Mouse (Mus musculus) ES-Bruce4 (cell line): ENCODE results near the gene Zfp768. TPM values are rescaled to one million over a fixed set of nuclear protein-coding genes. Genes with fewer than 3 reads are reported as not detected.

Experiments used
- H3K27ac ChIP-seq: 2 replicates; pipeline ENCODE4 v1.5.1; 2012; ENCODE audit warnings: low read length, inconsistent platforms; ENCODE audit not compliant: insufficient read depth
- H3K27me3 ChIP-seq: 2 replicates; pipeline ENCODE4 v1.6.1; 2012; ENCODE audit warnings: mild to moderate bottlenecking, low read length, inconsistent platforms; ENCODE audit not compliant: control insufficient read depth, poor library complexity, insufficient read depth, severe bottlenecking
- H3K36me3 ChIP-seq: 2 replicates; pipeline ENCODE4 v1.6.1; 2012; ENCODE audit warnings: inconsistent platforms, mild to moderate bottlenecking, low read length, moderate library complexity; ENCODE audit not compliant: control insufficient read depth, poor library complexity, insufficient read depth, severe bottlenecking
- H3K4me1 ChIP-seq: one replicate; pipeline ENCODE4 v1.8.1; 2011; ENCODE audit warnings: low read length; ENCODE audit not compliant: control insufficient read depth, insufficient read depth
- H3K4me3 ChIP-seq: 2 replicates; pipeline ENCODE4 v1.5.1; 2011; ENCODE audit warnings: low read depth, mild to moderate bottlenecking, low read length
- H3K9ac ChIP-seq: 2 replicates; pipeline ENCODE4 v1.6.1; 2012; ENCODE audit warnings: low read depth, mild to moderate bottlenecking, inconsistent platforms; ENCODE audit not compliant: poor library complexity, severe bottlenecking
- H3K9me3 ChIP-seq: replicated peaks from 2 replicates; pipeline ENCODE4 v1.6.1; 2012; ENCODE audit warnings: mild to moderate bottlenecking, low read length, inconsistent platforms; ENCODE audit not compliant: control insufficient read depth, poor library complexity, insufficient read depth, severe bottlenecking
- CTCF ChIP-seq: IDR thresholded peaks from one replicate; pipeline ENCODE4 v1.8.1; 2011; ENCODE audit warnings: low read depth, low read length
- EP300 ChIP-seq: IDR thresholded peaks from 2 replicates; pipeline ENCODE4 v1.6.1; 2011; ENCODE audit warnings: low read depth, low read length; ENCODE audit not compliant: insufficient read depth
- POLR2A ChIP-seq: IDR thresholded peaks from one replicate; pipeline ENCODE4 v1.8.1; 2011; ENCODE audit warnings: low read length; ENCODE audit not compliant: insufficient read depth
- polyA plus RNA-seq: library from polyadenylated mRNA; stranded (reverse); fragments of >200 nt; gene quantifications from 2 replicates; pipeline ENCODE4 v1.2.4, GENCODE M21; 2011; ENCODE audit warnings: low read depth; ENCODE audit not compliant: missing spikeins, insufficient read depth, insufficient read length

Zfp768 gene
- polyA plus RNA-seq, 1 experiment, result 7.0 TPM

DNA sequence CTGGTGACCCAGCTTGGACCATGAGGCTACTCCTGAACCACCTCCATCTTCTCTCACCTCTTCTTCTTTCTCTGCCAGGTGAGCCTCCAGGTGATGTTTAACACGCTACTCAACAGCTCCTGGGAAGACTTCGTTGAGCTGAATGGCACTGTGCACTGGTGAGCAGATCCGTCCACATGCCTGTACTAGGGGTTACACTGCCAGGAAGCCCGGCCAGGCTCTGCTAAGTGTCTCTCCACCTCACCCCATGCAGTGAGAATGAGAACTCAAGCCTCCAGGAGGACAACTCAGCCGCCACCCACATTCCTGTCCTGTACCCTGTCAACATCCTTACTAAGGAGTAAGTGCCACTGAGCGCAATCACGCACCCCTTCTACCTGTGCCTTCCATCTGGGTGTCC, 20.4 kb downstream of the Zfp768 start:
- Histone ChIP-seq H3K9ac (no peak overlapping the region), H3K4me1 (no peaks in the 10 kb centered on the region), H3K27me3 (no peaks in the 10 kb centered on the region), H3K9me3 (no peaks in the 10 kb centered on the region), H3K4me3 (no peak overlapping the region), H3K36me3 (no peaks in the 10 kb centered on the region), H3K27ac (no peak overlapping the region)
- TF ChIP-seq CTCF (no peak), POLR2A (no peak), EP300 (no peak)

- no peaks in the 10 kb centered on the region for H3K4me1 ChIP-seq
- H3K27ac ChIP-seq, result no peak overlapping the region
- TF ChIP-seq CTCF (peak; percentile 2), EP300 (no peak)
- H3K27me3 ChIP-seq, result no peaks in the 10 kb centered on the region
- H3K9me3 ChIP-seq, result no peaks in the 10 kb centered on the region
- no peak overlapping the region for H3K4me3 ChIP-seq
- no peaks in the 10 kb centered on the region for H3K36me3 ChIP-seq
- no peak overlapping the region for H3K9ac ChIP-seq
Measured at GRCm38 (mm10) chr7:127322085-127322484, 23.3 kb downstream of the Zfp768 start.

DNA sequence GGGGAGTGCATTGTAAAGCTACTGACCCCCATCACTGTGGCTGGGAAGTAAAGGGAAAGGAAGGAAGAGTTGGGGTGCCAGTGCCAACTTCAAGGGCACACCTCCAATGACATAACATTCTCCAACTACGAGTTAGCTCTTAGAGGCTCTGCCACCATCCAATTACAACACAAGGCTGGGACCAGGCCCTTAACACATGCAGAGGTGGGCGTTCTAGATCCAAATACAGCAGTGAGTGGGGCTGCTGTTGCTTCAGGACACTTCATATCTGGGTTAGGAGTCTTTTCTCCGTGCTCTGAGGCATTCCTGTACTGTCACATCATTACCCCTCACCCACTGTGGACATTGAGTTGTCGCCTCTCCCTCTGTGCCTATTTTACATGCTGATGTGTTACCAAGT, 24.3 kb downstream of the Zfp768 start:
- Histone ChIP-seq H3K36me3 (no peaks in the 10 kb centered on the region), H3K4me3 (no peak overlapping the region), H3K9me3 (no peaks in the 10 kb centered on the region), H3K27ac (no peak overlapping the region), H3K27me3 (no peaks in the 10 kb centered on the region), H3K4me1 (no peaks in the 10 kb centered on the region), H3K9ac (no peak overlapping the region)
- TF ChIP-seq EP300 (no peak), CTCF (no peak), POLR2A (no peak)

DNA sequence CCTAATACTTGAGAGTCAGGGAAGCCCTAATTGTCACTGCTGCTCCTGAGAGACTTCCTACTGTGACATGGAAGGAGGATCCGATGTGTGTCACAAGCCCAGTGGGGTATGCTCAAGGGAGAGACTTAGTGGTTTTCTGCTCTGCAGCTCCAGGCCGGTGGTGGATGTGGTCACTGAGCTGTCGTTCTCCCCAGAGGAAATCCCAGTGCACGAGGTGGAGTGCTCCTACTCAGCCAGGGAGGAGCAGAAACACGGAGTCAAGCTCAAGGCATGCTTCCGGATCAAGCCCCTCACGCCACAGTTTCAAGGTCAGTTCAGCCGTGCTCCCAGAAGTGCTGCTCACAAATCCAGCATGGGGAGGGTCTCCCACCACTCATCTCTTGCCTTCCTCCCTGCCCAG, 31.5 kb downstream of the Zfp768 start:
- H3K36me3 ChIP-seq, result no peaks in the 10 kb centered on the region
- no peaks in the 10 kb centered on the region for H3K27me3 ChIP-seq
- H3K9ac ChIP-seq, result no peak overlapping the region
- no peak overlapping the region for H3K27ac ChIP-seq
- no peak for TF ChIP-seq EP300
- no peak for TF ChIP-seq POLR2A
- TF ChIP-seq CTCF, result no peak
- no peaks in the 10 kb centered on the region for H3K4me1 ChIP-seq
- H3K9me3 ChIP-seq, result no peaks in the 10 kb centered on the region
- no peak overlapping the region for H3K4me3 ChIP-seq

DNA sequence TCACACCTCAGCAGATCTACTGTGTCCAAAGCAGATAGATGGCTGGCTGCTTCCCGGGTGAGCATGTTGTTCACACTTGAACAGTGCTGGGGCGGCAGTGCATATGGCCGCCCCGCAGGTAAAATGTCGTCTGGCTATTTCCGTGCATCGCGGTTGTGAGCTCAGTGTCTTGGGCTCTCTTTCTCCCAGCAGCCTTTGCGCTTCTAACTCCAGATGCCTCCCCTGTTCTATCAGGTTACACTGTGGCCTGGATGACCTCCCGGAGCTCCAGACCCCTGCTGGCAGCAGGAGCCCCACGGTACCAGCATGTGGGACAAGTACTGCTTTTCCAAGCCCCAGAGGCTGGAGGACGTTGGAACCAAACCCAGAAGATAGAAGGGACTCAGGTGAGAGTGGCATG, 35.4 kb downstream of the Zfp768 start:
- Histone ChIP-seq H3K9me3 (no peaks in the 10 kb centered on the region), H3K9ac (0 out of 2 replicates have a peak overlapping the region, but pooled peaks have one; percentile 14), H3K36me3 (no peaks in the 10 kb centered on the region), H3K27ac (no peak overlapping the region), H3K27me3 (no peaks in the 10 kb centered on the region), H3K4me1 (no peaks in the 10 kb centered on the region), H3K4me3 (no peak overlapping the region)
- TF ChIP-seq CTCF (no peak), POLR2A (no peak), EP300 (no peak)

DNA sequence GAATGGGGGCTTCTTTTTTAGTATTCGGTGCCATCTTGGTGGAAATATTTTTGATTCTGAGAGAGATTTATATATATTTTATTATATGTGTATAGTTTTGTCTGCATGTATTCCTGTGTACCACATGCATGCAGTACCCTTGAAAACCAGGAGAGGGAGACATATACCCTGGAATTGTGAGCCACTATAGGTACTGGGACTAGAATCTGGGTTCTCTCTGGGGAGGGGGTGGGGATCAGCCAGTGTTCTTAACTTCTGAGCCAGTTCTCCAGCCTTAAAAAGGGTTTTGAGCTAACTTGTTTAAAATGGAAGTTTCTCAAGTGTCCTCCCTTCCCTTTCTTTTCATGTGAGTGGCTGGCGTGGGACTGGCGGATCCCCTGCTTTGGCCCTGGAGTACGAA, 36.5 kb downstream of the Zfp768 start:
- TF ChIP-seq CTCF, result no peak
- no peak for TF ChIP-seq EP300
- Histone ChIP-seq H3K4me3 (no peak overlapping the region), H3K27ac (no peak overlapping the region)

DNA sequence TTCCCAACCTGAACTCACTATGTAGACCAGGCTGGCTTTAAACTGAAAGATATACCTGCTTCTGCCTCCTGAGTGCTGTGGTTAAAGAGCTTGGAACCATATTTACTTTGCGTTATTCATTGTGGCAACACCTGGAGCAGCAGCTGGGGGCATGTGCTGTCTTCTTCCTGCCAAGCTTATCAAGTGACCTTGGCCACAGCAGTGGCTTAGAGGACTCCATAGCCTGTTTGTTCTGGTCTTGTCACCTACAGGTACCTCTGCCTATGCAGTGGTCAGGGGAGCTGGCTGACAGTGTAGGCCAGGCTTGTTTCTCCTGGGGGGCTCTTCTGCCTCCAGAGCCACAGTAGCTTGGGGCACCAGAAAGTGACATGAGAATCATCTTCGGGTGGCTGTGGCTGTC, 37.0 kb downstream of the Zfp768 start:
- Histone ChIP-seq H3K27ac (no peak overlapping the region), H3K4me1 (no peaks in the 10 kb centered on the region), H3K9me3 (no peaks in the 10 kb centered on the region), H3K27me3 (no peaks in the 10 kb centered on the region), H3K36me3 (no peaks in the 10 kb centered on the region), H3K9ac (no peak overlapping the region), H3K4me3 (no peak overlapping the region)
- no peak for TF ChIP-seq CTCF
- no peak for TF ChIP-seq POLR2A
- TF ChIP-seq EP300, result no peak

More for the DNA sequence above, 36.5 kb downstream of the Zfp768 start:
- no peaks in the 10 kb centered on the region for H3K9me3 ChIP-seq
- no peaks in the 10 kb centered on the region for H3K27me3 ChIP-seq
- no peaks in the 10 kb centered on the region for H3K4me1 ChIP-seq
- H3K9ac ChIP-seq, result no peak overlapping the region
- H3K36me3 ChIP-seq, result no peaks in the 10 kb centered on the region
